ENCODE assay signal across 12 mouse cellular contexts in genomic region chr12:116580827-116581544, GRCm38 (mm10).
DNase-seq lines count a peak whose midpoint lies in the region; ATAC-seq and TF ChIP-seq lines count a peak whose summit lies in the region.
"Had no signal": no experiment of that assay in that cellular context is flagged by ENCODE, and none has a peak within 500 bp of the region (broad histone marks: within the 10 kb centered on the region; RNA-seq: fewer than 3 reads in every experiment).

No protein-coding gene starts in this region.

- TF ChIP-seq CTCF in hindbrain, postnatal 0 days (IDR thresholded peaks at IDR 0.05; ENCODE audit: low read depth): no peak

- H3K9ac ChIP-seq in hindbrain, postnatal 0 days (replicated peaks; ENCODE audit: low read length): no peak overlapping the region
- no peak overlapping the region for H3K9ac ChIP-seq in neural tube, embryonic 13.5 days
- no peak overlapping the region for H3K9ac ChIP-seq in liver, embryonic 12.5 days
- H3K9ac ChIP-seq: liver, embryonic 13.5 days had no signal

- no peak overlapping the region for H3K4me3 ChIP-seq in embryonic facial prominence, embryonic 10.5 days
- H3K4me3 ChIP-seq in hindbrain, postnatal 0 days (ENCODE audit: low read length): no peak overlapping the region
- H3K4me3 ChIP-seq in neural tube, embryonic 13.5 days: no peak overlapping the region
- no peak overlapping the region for H3K4me3 ChIP-seq in liver, embryonic 12.5 days
- H3K4me3 ChIP-seq: liver, embryonic 13.5 days; myocyte had no signal

- peak; percentile 51; the same call in 1 of the 2 replicates for ATAC-seq in cerebellum, adult (ENCODE audit: insufficient number of reproducible peaks, low FRiP score, low TSS enrichment)
- no peak for ATAC-seq in hindbrain, postnatal 0 days
- ATAC-seq in neural tube, embryonic 13.5 days (ENCODE audit: low read depth): no peak
- ATAC-seq in liver, embryonic 12.5 days: no peak

- H3K9me3 ChIP-seq in embryonic facial prominence, embryonic 10.5 days: no peaks in the 10 kb centered on the region
- no peaks in the 10 kb centered on the region for H3K9me3 ChIP-seq in hindbrain, postnatal 0 days (ENCODE audit: low read length)
- no peaks in the 10 kb centered on the region for H3K9me3 ChIP-seq in neural tube, embryonic 13.5 days
- H3K9me3 ChIP-seq in liver, embryonic 12.5 days (replicated peaks): no peaks in the 10 kb centered on the region
- H3K9me3 ChIP-seq: liver, embryonic 13.5 days had no signal

- no peak for DNase-seq in cerebellum, adult 11 months
- no peak for DNase-seq in embryonic facial prominence, embryonic 10.5 days (ENCODE audit: low spot score)
- DNase-seq in hindbrain, postnatal 0 days (ENCODE audit: low spot score): no peak
- no peak for DNase-seq in gastrocnemius, postnatal 14 days
- DNase-seq in thymus, postnatal 14 days: no peak
- DNase-seq: heart, postnatal 36 days; liver, embryonic 13.5 days; thymus, postnatal 4 days had no signal

- intact Hi-C loops in gastrocnemius, postnatal 14 days (cut with DNase I; ENCODE audit: low total_unique reads): no loop called here

- 51% methylated on average over 8 of the region's 8 CpGs for WGBS in embryonic facial prominence, embryonic 10.5 days
- 48% methylated on average over 8 of the region's 8 CpGs for WGBS in hindbrain, postnatal 0 days
- 57% methylated on average over 8 of the region's 8 CpGs for WGBS in neural tube, embryonic 13.5 days
- WGBS in liver, embryonic 12.5 days (ENCODE audit: insufficient replicate concordance): 61% methylated on average over 8 of the region's 8 CpGs

- peak overlapping the region; percentile 30; the same call in 1 of the 2 replicates for H3K27ac ChIP-seq in embryonic facial prominence, embryonic 10.5 days (replicated peaks)
- H3K27ac ChIP-seq in hindbrain, postnatal 0 days: peak overlapping the region; percentile 48; the same call in 1 of the 2 replicates
- 0 out of 2 replicates have a peak overlapping the region, but pooled peaks have one; percentile 20 for H3K27ac ChIP-seq in neural tube, embryonic 13.5 days (replicated peaks)
- H3K27ac ChIP-seq in liver, embryonic 12.5 days: no peak overlapping the region
- H3K27ac ChIP-seq: liver, embryonic 13.5 days had no signal

- no peaks in the 10 kb centered on the region for H3K36me3 ChIP-seq in embryonic facial prominence, embryonic 10.5 days (replicated peaks)
- no peaks in the 10 kb centered on the region for H3K36me3 ChIP-seq in hindbrain, postnatal 0 days (ENCODE audit: insufficient read depth, low read length)
- H3K36me3 ChIP-seq in neural tube, embryonic 13.5 days: no peaks in the 10 kb centered on the region
- no peaks in the 10 kb centered on the region for H3K36me3 ChIP-seq in liver, embryonic 12.5 days
- H3K36me3 ChIP-seq: liver, embryonic 13.5 days had no signal

- no peaks in the 10 kb centered on the region for H3K27me3 ChIP-seq in embryonic facial prominence, embryonic 10.5 days (replicated peaks; ENCODE audit: low read depth, poor library complexity, severe bottlenecking)
- H3K27me3 ChIP-seq in hindbrain, postnatal 0 days (ENCODE audit: insufficient read depth, low read length): no peaks in the 10 kb centered on the region
- H3K27me3 ChIP-seq in neural tube, embryonic 13.5 days: no peaks in the 10 kb centered on the region
- H3K27me3 ChIP-seq in liver, embryonic 12.5 days (replicated peaks): no peaks in the 10 kb centered on the region
- H3K27me3 ChIP-seq: liver, embryonic 13.5 days had no signal

- H3K4me1 ChIP-seq in embryonic facial prominence, embryonic 10.5 days: peaks cover 18% of the 10 kb centered on the region
- H3K4me1 ChIP-seq in hindbrain, postnatal 0 days (ENCODE audit: insufficient read depth, low read length): peaks cover 9% of the 10 kb centered on the region; the same call in 1 of the 2 replicates
- H3K4me1 ChIP-seq in neural tube, embryonic 13.5 days (replicated peaks): peaks cover 21% of the 10 kb centered on the region
- H3K4me1 ChIP-seq in liver, embryonic 12.5 days: no peaks in the 10 kb centered on the region
- H3K4me1 ChIP-seq: liver, embryonic 13.5 days had no signal

- H3K4me2 ChIP-seq in hindbrain, postnatal 0 days (ENCODE audit: low read depth, low read length): no peak overlapping the region
- H3K4me2 ChIP-seq in neural tube, embryonic 13.5 days: no peak overlapping the region
- no peak overlapping the region for H3K4me2 ChIP-seq in liver, embryonic 12.5 days
- H3K4me2 ChIP-seq: liver, embryonic 13.5 days had no signal
